ENCODE assay signal across 16 mouse cellular contexts in genomic region chr19:30215736-30216135, GRCm38 (mm10). TPM values are rescaled to one million over a fixed set of nuclear protein-coding genes. Genes with fewer than 3 reads are reported as not detected.
"Had no signal": no experiment of that assay in that cellular context is flagged by ENCODE, and none has a peak within 500 bp of the region (broad histone marks: within the 10 kb centered on the region; RNA-seq: fewer than 3 reads in every experiment).

No protein-coding gene starts in this region.

RNA-seq across cellular contexts. Expression of gene Mbl2, which starts 17.0 kb away (rescaled TPM):
- polyA plus RNA-seq: heart, embryonic 11.5 days; heart, embryonic 12.5 days; heart, embryonic 13.5 days; heart, embryonic 14.5 days; heart, embryonic 15.5 days; heart, embryonic 16.5 days; heart, postnatal 0 days; hindbrain, embryonic 10.5 days; hindbrain, embryonic 11.5 days; hindbrain, embryonic 12.5 days; hindbrain, embryonic 14.5 days; inflammation-experienced regulatory T-cells, adult 6 months; kidney, embryonic 14.5 days; kidney, embryonic 15.5 days; kidney, embryonic 16.5 days; kidney, postnatal 0 days had no signal
